Mouse (Mus musculus) monocyte, adult 59 days (primary cell): ENCODE results near the gene Zar1. TPM values are rescaled to one million over a fixed set of nuclear protein-coding genes. Genes with fewer than 3 reads are reported as not detected.

ENCODE experiments used
- total RNA-seq, 2 experiments: library from RNA; stranded (reverse); gene quantifications; one replicate each; pipeline ENCODE4 v1.2.4; 2023

Zar1 gene
- total RNA-seq = not detected

GRCm38 (mm10) chr5:72580970-72581332, at the start of gene Zar1:
TSS of gene Zar1 (minus strand) at chr5:72581254.

GRCm38 (mm10) chr5:72587192-72587681, 6.2 kb upstream of the Zar1 start, which contains the start of gene Gm5868:
TSS of gene Gm5868 (minus strand) at chr5:72587551.

GRCm38 (mm10) chr5:72559544-72560049, 21.5 kb downstream of the Zar1 start, which contains the start of gene Nfxl1:
TSS of gene Nfxl1 (minus strand) at chr5:72559684.

Other genes with a start within 250 kb of the Zar1 start
- not detected for gene Corin, start 76.8 kb downstream of the Zar1 start, total RNA-seq
- 10 to 100 TPM; 26.5 to 30.1 TPM for gene Nfxl1, start 21.6 kb downstream of the Zar1 start, total RNA-seq
- gene Gm5868, start 6.3 kb upstream of the Zar1 start, total RNA-seq = not detected
- not detected for gene Cnga1, start 63.0 kb upstream of the Zar1 start, total RNA-seq
- gene Nipal1, start 66.5 kb upstream of the Zar1 start, total RNA-seq = not detected
- gene Txk, start 171.5 kb upstream of the Zar1 start, total RNA-seq = 1 to 10 TPM; 1.3 to 1.4 TPM